Mouse (Mus musculus): ENCODE measurements around the gene Eid1.
A peak's percentile ranks its signal among the peaks of the same experiment; 100 is the strongest.

The Eid1 gene

DNA sequence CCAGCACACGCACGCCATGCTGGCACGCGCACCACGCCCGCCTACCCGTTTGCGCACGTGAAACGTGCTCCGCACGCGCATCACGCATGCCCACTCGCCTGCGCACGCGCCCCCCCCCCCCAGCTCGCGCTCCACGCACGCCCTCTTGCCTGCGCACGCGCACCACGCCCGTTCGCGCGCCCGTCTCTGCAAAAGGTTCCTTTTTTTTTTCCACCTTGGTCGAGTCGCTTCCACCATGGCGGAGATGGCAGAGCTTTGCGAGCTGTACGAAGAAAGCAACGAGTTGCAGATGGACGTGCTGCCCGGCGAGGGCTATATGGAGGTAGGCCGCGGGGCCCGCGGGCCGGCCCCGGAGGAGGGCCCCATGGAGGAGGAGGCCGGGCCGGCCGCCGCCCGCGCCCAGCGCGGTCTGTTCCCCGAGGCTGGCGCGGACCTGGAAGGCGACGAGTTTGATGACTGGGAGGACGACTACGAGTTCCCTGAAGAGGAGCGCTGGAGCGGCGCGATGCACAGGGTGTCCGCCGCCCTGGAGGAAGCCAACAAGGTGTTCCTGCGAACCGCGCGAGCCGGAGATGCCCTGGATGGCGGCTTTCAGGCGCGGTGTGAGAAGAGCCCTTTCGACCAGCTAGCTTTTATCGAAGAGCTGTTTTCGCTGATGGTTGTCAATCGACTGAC lies at the start of gene Eid1:
Gene Eid1 (plus strand): TSS at position 139 of the 675 bp plus-strand sequence.
- peak; percentile 68 for DNase-seq (ENCODE audit: low read depth, low spot score)

DNA sequence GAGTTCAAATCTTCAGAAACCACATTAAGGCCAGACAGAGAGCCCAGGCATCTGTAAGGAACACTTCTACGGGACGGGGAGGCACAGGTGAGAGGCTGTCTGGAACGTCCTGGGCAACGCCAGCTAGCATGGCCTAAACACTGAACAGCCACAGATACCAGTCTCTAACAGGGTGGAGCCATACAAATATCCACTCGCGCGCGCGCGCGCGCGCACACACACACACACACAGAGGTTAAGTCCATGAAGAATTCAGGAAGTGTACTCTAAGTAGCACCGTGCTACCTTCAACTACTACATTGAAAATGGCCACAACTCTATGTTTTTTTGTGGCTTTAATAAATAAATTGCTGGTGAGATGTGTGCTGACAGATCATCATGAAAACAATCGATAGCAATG lies 49.7 kb upstream of the Eid1 start:
- DNase-seq (ENCODE audit: low read depth, low spot score), result peak; percentile 17

DNA sequence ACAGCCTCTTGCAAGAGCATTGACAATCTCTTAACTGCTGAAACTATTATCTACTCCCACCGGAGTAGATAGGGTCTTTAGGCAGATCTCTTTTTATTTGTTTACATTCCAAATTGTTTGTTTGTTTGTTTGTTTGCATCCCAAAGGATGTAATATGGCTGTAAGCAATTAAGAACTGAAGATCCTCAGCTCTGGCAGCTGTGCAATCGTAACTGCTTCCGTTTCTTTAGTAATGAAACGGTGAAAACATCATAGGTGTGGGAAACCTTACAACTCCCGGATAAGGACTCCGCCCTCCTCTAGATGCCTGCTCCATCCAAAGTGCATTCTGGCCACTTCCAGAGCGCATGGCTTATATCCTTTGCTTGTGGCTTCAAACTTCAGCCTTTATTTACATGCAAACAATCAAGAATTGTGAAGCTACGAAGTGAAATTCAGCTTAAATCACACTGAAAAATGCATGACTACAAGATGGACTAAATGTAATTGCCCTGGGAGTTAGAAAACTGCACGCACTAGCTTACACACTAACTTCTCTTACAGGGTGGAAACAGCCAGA lies 48.7 kb upstream of the Eid1 start:
- DNase-seq (ENCODE audit: low read depth, low spot score), result no peak

DNA sequence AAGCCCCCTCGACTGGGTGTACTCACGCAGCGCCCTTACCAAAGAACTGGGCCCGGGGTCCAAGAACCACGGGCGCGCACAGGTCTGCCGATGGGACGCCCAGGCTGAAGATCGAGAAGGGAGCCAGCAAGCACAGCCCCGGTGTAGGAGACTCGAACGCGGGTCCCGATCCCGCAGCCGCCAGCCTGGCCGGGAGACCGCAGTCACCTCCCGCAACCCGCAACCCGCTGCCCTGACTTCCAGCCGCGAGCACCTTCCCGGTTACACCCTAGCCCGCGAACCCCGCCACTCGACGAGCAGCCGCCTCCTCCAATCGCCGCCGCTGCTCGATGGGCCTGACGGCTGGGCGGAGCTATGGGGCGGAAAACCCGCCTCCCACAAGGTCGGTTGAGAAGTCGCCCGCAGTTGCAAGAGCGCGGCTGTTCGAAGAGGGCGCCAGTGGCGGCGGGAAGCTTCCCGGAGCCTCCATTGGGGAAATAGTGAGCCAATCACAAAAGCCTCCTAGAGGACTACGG lies 48.0 kb upstream of the Eid1 start, which contains the start of gene Cep152:
Gene Cep152 (minus strand): TSS at position 277 of the 515 bp plus-strand sequence.
- peak; percentile 98 for DNase-seq (ENCODE audit: low read depth, low spot score)

DNA sequence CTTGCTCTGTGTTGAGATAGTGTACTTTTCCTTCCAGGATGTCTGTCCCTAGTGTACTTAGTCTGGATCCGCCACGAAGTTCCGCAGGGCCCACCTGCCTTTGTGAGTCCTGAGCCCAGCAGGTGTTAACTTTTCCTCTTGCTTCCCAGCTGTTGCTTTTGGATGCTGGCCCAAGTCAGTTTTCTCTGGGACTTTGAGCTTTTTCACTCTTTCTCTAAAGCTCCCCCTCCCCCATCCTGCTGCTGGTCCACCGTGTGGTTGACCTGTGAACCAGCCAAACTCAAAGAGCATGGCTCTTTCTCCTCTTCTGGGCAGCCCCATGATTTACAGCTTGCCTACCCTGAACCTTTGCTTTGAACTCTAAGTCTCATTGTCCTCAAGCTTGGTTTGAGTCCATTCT lies 46.4 kb upstream of the Eid1 start:
- DNase-seq (ENCODE audit: low read depth, low spot score), result no peak

DNA sequence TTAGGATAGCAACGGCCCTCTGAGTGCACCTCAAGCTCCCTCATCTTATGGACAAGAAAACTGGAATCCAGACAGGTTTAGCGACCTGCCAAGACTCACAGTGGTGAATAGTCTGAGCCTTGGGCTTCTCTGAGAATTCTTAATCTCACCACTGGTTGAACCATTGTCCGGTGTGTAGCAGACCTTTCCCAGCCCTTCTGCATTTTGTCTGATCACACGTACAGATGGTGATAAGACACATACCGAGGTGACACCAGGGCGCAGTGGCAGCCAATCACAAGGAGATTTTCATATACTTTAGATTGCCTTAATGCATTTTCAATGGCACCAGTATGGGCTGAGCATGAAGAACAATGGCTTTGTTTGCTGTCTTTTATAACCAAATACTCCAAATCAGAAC lies 44.4 kb upstream of the Eid1 start:
- DNase-seq (ENCODE audit: low read depth, low spot score), result no peak

DNA sequence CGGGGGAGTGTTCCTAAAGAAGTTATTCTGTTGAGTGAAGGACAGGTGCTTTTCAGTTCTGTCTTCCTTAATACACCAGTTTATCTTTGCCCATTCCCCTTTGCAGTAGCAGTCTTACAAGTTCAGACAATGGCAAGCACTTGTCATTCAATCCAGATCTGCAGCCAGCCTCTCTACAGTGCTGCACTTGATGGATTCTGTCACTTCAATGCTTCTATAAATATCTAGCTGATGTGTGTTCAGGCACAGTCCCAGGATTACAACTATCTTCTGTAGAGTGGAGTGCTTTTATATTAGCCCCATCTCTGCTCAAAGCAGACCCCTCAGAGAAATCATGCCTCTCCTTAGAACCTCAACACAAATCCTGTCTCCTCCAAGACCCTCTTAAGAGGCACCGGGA lies 42.9 kb upstream of the Eid1 start:
- no peak for DNase-seq (ENCODE audit: low read depth, low spot score)

DNA sequence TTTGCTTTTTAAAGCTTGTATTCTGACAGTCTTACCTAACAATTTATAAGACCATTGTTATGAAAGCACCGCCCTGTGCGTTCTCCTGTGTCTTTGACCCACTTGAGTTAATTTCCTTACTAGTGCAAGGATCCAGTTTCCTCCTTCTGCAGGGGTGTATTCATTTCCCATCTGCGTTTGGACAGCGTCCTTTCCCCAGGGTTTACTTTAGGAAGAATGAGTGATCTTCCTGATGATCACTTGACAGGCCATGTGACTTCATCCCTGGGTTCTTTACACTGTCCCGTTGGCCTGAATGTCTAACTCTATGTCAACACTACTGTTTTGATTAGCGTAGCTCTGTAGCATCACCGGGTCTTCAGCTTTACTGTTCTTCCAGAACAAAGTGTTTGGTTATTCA lies 35.6 kb upstream of the Eid1 start:
- no peak for DNase-seq (ENCODE audit: low read depth, low spot score)

DNA sequence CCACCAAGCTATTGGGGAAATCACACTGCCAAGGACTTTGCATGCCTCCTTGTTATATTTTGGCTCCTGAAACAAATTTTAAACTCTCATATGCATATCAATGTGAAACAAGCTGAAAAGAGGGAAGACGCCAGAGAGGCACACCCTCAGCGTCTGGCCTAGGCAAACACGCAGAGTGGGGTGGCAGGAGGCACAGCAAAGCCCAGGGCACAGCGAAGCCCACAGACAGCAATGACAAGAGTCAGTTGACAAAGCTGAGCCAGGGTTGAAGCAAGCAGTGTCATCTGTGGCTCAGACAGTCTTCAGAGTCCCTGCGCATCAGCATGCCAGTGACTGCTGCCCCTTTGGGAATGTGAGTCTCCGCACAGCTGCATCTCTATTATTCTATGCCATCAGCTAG lies 28.0 kb upstream of the Eid1 start:
- no peak for DNase-seq (ENCODE audit: low read depth, low spot score)

DNA sequence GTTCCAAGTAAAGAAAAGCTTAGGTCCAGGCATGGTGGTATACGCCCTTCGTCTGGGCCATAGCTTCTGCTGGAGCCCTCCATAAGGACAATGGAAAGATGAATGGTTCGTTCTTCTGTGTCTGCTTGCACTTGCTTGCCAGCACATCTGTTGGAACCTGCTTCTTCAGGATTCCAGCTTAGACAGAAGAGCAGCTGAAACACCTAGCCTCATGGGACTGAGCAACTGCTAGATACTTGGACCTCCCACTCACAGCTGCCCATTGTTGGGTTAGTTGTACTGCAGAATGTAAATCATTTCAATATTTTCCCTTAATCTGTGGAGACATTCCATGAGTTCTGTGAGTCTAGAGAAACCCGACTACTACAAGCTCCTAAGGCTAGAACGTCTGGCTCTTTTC lies 22.9 kb upstream of the Eid1 start:
- DNase-seq (ENCODE audit: low read depth, low spot score), result no peak

DNA sequence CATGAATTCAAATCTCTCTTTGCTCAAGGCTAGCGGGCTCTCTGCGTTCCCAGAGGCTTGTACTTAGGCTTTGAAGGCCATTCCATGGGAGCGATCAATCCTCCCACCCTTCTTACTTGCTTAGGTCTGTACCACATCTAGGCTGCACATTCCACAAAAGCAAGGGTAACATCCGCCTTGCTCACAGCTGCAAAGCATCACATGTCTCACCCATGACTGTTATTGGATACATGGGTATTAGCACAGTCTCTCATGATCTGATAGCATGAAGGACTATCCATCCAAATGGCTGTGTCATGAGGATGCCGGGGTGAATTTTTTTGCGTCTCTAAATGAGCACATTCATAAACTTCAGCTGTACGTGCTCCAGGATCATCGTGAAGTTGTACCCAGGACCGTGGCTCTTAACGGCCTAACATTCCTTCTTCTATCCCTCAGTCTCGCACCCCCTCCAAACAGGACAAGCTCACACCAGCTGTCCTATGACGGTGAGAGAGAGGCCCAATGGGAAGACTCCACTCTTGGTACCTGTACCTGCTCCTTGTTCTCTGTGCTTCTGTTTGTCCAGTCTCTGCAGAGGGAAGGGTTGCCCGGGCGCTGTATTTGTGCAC lies 22.0 kb upstream of the Eid1 start:
- DNase-seq (ENCODE audit: low read depth, low spot score), result no peak

DNA sequence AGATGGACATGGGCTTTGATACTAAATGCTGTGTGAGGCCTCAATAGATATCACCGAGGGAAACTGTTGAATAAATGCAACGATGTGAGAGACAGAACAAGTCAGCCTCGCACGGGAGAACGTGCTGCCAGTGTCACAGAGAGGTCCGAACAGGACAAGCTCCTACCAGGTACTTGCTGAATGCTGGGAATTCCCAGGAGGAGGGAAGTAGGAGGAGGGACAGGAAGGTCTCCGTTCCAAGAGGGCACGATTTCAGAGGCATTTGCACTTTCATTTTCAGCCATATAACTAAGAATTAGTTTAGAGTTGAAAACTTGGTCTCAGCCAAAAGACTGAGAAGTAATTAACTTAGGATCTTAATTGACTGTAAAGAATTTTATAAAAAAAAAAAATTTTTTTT lies 21.3 kb upstream of the Eid1 start:
- no peak for DNase-seq (ENCODE audit: low read depth, low spot score)

DNA sequence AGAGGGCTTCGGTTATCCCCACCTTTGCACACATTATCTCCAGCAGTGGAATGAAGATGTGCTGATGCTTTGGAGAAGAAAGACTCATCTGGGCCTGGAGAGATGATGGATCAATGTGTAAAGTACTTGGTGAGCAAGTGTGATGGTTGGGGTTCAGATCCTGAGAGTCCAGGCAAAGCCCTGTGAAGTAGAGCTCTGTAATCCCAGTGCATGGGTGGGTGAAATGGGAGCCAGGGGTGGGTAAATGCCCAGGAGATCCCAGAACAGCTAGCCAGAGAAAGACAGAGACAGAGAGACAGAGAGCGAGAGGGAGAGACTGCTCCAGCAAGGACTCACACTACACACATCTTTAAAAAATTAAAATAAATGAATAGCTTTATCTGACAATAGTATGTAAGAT lies 19.6 kb upstream of the Eid1 start:
- no peak for DNase-seq (ENCODE audit: low read depth, low spot score)

DNA sequence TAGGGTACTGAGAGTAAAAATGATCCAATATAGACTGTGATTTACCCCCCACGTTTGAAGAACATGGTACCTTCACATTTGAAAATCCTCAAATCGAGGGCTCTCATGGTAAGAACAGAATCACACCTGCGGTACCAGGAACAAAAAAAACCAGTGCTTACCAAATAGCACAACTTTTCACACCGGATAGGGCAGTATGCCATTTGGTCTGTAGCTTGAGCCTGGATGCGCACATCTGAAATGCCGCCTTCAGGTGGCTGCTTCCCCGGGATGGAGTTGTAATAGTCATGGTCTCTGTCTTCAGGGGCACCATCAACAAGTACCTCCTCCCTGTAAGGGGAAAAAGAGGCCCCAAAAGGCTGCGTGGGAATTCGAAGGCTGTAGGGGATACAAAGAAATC lies 17.5 kb upstream of the Eid1 start:
- no peak for DNase-seq (ENCODE audit: low read depth, low spot score)

DNA sequence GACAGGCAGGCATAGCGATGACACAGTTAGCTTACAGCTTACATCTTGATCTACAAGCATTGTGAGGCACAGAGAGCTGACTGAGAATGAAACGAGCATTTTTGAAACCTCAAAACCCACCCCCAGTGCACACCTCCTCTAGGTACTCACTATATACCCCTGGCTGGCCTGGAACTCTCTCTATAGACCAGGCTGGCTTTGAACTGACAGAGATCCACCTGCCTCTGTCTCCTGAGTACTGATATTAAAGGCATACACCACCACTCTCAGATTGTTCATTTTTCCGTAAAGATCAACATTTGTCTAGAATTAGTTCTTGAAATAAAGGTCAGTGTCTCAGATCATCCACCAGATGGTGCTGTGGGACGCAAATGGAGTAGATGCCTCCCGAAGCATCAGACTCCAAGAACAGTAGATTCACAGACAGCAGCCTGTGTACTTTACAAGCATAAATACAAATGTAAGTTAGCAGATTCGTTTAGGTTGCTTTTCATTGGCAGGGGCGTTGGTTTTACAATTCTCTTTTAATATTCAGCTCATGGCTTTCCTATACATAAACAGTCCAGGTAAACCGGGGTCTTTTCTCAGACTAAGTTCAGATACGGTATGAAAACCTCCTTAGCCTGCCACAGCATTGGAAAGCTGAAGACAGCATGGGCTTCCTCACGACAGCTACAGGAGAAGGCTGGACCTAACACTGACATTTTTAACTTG lies 12.9 kb upstream of the Eid1 start:
- DNase-seq (ENCODE audit: low read depth, low spot score), result peak; percentile 72

DNA sequence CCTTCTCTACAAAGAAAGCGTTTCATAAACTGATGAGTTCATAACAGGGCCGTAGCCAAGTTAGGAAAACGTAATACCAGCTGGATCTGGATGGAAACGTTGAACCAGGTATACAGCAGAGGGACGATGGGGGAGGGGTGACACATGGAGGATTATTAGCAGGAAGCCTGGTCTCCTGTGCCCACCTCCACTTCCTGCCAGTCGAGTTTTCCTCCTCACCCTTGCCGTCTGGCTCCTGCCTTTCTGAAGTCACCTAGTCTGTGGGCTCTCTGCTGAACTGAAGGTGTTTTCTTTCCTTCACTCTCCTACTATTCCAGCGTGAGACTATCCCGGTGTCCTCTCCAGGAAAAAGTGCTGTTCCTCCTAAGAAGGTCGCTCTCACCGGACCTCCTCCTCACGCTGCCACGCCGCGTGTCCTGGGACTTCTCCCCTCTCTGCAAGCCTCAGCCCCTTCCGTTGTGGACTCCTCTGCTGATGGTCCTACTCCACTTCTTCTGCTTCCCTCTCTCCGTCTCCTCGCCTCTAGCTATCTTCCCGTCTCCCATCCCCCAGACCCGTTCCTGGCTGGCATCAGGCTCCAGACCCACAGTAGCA lies 12.3 kb upstream of the Eid1 start:
- no peak for DNase-seq (ENCODE audit: low read depth, low spot score)

DNA sequence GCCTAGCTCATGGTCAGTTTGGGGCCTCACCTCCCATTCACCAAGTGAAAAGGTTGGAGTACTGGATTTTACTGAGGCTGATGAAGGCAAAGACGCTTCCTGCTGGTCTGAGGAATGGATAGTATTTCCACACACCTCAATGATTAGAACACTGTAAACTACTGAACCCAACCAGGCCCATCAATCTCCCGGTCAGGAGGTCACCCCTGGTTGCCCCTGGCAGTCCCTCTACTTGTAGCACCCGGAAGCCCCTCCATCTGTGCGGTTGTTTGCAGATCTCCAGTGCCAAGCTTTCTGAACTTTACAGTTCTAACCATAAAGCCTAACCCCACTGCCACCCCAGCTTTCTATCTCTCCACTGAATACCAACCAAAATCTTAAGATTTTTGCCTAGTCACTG lies 11.7 kb upstream of the Eid1 start:
- DNase-seq (ENCODE audit: low read depth, low spot score), result no peak

DNA sequence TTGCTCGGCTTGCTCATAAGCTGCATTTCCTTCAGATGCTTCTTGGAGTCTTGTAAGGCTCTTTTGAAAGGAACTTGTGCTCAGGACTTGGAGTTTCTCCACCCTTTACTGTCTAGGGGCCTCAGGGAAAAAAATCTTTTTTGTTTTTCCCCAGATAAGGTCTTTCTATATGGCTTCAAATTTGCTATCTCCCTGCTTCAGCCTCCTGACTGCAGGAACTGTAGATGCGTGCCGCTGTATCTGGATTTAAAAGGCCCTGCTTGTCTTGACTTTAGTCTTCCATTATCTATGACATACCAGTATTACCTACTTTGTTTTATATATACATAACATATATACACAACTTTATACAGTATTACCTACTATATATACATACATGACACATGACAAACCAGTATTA lies 10.4 kb upstream of the Eid1 start:
- no peak for DNase-seq (ENCODE audit: low read depth, low spot score)

DNA sequence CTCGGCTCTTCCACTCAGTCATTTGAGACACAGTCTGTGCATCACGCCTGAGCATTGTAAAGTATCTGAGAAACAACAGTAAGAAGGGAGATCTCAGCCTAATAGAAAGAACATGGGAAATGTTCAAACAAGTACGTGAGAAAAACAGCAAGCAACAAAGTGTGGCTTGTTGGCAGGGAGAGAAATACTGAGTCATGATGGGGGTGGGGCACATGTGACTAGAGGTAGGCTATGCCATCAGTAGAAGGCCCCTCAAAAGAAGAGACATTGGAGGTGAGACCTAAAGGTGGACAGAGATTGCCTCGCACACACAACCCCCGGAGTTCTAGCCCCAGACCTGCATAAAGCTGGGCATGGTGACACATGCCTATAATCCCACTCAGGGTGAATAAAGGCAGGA lies 7.7 kb upstream of the Eid1 start:
- no peak for DNase-seq (ENCODE audit: low read depth, low spot score)

DNA sequence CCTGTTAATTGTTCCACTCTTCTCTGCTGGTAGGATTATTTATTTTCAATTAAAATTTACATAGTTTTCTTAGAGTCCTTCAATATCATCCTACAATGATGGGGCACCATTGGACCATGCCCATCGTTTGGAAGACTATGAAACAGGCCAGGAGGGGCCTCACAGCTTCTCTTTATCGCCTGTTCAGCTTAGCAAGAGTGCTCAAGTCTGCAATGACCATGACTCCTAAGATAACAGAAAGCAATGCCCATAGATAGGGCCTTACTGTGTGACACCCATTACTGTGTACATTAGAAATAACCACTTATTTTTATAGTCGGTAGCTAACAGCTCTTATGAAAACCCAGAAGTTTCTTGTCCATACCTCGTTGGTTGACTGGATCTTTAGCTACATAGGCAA lies 7.0 kb upstream of the Eid1 start:
- DNase-seq (ENCODE audit: low read depth, low spot score), result no peak

DNA sequence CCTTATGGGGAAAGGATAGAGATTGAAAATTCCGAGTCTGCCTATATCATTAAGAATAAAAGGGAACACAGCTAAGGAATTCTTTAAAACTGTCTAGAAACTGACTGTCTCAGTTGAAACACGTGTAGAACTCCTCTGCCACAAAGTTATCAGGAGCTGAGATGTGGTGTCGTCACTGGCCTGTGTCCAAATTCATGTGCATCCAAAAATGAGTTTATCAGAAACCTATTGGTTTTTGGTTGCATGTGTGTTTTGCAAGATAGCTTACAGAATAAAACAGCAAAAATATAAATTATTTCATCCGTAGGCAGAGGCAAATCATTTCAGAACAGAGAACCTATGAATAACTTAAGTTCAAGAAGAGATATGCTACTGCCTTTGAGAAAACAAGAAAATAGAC lies 6.2 kb upstream of the Eid1 start:
- no peak for DNase-seq (ENCODE audit: low read depth, low spot score)

DNA sequence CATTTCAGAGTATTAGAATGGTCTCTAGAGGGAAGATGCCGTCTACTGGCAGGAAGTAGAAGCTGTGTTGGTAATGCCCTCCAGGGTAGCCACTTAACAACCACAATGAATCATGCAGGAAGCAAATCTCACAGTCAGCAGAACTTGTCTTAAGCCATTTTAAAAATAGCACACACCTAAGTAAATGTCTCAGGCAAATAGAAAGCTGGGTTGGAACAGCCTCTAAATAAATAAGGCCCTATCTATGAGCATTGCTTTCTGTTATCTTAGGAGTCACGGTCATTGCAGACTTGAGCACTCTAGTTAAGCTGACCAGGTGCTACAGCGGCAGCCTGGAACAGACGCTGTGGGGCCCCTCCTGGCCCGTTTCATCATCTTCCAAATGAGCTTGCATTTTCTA lies 5.7 kb upstream of the Eid1 start:
- no peak for DNase-seq (ENCODE audit: low read depth, low spot score)
